Mouse (Mus musculus) cerebellum, adult 2 months (tissue): ENCODE measurements at regions not wholly inside any gene's neighbourhood (a gene's known extent, or its start where the extent isn't known, plus 50 kb on each side); places are given as distances from the start of the nearest gene placed in this dataset.

Experiments used
- CTCF ChIP-seq: fragments of 200-500 bp; IDR thresholded peaks from 2 replicates; pipeline ENCODE4 v1.5.1; 2011; ENCODE audit warnings: low read depth, mild to moderate bottlenecking, control low read depth, low read length, moderate library complexity, borderline replicate concordance; ENCODE audit not compliant: insufficient read depth
- POLR2A ChIP-seq: fragments of 200-500 bp; IDR thresholded peaks from 2 replicates; pipeline ENCODE4 v1.6.1; 2011; ENCODE audit warnings: low read length, control low read depth, borderline replicate concordance; ENCODE audit not compliant: insufficient read depth

GRCm38 (mm10) chr4:71338582-71338981 is 419.2 kb downstream of the Gm11232 start:
- TF ChIP-seq POLR2A (no peak), CTCF (no peak)
